Mouse (Mus musculus) heart, adult 2 months (tissue): Measurements from ENCODE around the gene Pcnx.

Source experiments
- CTCF ChIP-seq: fragments of 200-600 bp; IDR thresholded peaks from 2 replicates; pipeline ENCODE4 v1.8.1; 2022; ENCODE audit warnings: antibody characterized with exemption, mild to moderate bottlenecking, moderate library complexity
- EP300 ChIP-seq: fragments of 200-500 bp; IDR thresholded peaks from 2 replicates; pipeline ENCODE4 v1.6.1; 2011; ENCODE audit warnings: low read depth, low read length, control low read depth; ENCODE audit not compliant: insufficient read depth
- POLR2A ChIP-seq: fragments of 200-500 bp; IDR thresholded peaks from 2 replicates; pipeline ENCODE4 v1.6.1; 2011; ENCODE audit warnings: mild to moderate bottlenecking, low read depth, low read length, control low read depth; ENCODE audit not compliant: insufficient read depth

DNA sequence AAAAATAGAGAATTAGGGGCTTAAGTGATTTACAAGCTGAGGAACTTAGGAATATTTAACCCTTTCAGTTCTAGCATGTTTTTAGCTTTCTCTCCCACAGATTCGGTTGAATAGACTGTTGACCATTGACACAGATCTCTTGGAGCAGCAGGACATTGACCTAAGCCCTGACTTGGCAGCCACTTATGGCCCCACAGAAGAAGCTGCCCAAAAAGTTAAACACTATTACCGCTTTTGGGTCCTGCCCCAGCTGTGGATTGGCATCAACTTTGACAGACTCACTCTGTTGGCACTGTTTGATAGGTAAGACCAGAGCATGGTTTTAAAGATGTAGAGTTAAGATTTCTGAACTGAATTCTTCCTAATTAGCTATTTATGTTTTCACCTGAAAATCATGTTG lies 90.2 kb downstream of the Pcnx start:
- TF ChIP-seq CTCF (no peak), POLR2A (no peak), EP300 (no peak)
